Mouse (Mus musculus) embryonic facial prominence, embryonic 10.5 days (tissue): ENCODE results near the gene Pfas. TPM values are rescaled to one million over a fixed set of nuclear protein-coding genes. Genes with fewer than 3 reads are reported as not detected.
"Not testable (repeated sequence)": the region's sequence is repeated elsewhere in the genome, so short reads cannot be mapped to it uniquely, and the experiment has no call there.

Source experiments
- DNase-seq: peaks from one replicate; pipeline ENCODE4 v3.0.0-alpha.2; 2017; ENCODE audit warnings: low spot score
- H3K27ac ChIP-seq: fragments of 300-500 bp; sonication (generic); replicated peaks from 2 replicates; pipeline ENCODE4 v1.5.1; 2016; ENCODE audit warnings: mild to moderate bottlenecking
- H3K27me3 ChIP-seq: fragments of 300-500 bp; sonication (generic); replicated peaks from 2 replicates; pipeline ENCODE4 v1.6.1; 2016; ENCODE audit warnings: low read depth, mild to moderate bottlenecking; ENCODE audit not compliant: poor library complexity, severe bottlenecking
- H3K36me3 ChIP-seq: fragments of 300-500 bp; sonication (generic); replicated peaks from 2 replicates; pipeline ENCODE4 v1.6.1; 2016; ENCODE audit warnings: mild to moderate bottlenecking, moderate library complexity
- H3K4me1 ChIP-seq: fragments of 300-500 bp; sonication (generic); 2 replicates; pipeline ENCODE4 v1.6.1; 2016
- H3K4me3 ChIP-seq: fragments of 300-500 bp; sonication (generic); 2 replicates; pipeline ENCODE4 v1.5.1; 2016; ENCODE audit warnings: mild to moderate bottlenecking, moderate library complexity
- H3K9me3 ChIP-seq: fragments of 300-500 bp; sonication (generic); 2 replicates; pipeline ENCODE4 v1.6.1; 2016; ENCODE audit warnings: mild to moderate bottlenecking
- WGBS: fragments of 180-500 bp; shearing (Covaris S2); methylation state at CpG from one replicate; pipeline ENCODE4 v1.1.7; 2016; 5-methylcytosine and 5-hydroxymethylcytosine counted together
- polyA plus RNA-seq: library from polyadenylated mRNA; unstranded; fragments of >200 nt; fragmentation: Nextera tagmentation; extraction: Ambion mirVana; gene quantifications from 2 replicates; pipeline ENCODE4 v1.2.1, GENCODE M21; 2016

Pfas gene
- polyA plus RNA-seq, 1 experiment from 2014 or later = 70.1 TPM

- Histone ChIP-seq H3K9me3 (no peaks in the 10 kb centered on the region), H3K4me1 (peaks cover under 1% of the 10 kb centered on the region), H3K4me3 (no peak overlapping the region), H3K36me3 (no peaks in the 10 kb centered on the region), H3K27ac (no peak overlapping the region), H3K27me3 (peaks cover 4% of the 10 kb centered on the region; the same call in 1 of the 2 replicates)
- 62% methylated on average over 5 of the region's 5 CpGs for WGBS
- no peak for DNase-seq
These were observed 28.9 kb downstream of the Pfas start for GRCm38 (mm10) chr11:68979320-68979733.

DNA sequence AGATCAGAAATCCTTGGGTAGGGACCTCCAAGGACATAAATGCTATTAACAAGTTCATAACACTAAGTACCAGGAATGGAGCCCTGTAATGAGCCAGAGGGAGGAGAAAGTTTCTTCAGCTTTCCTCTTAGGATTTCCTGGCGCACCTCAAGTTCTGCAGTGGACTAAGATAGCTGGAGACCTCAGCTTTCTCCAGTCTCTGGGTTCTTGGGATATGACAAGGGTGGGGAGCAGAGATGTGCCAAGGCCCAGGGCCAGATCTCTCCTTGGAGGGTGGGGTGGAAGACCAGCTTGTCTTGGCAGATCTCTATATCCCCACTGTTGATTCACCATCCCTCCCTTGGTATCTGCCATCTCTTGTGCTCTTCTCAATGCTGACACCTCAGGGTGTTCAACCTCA is 32.7 kb downstream of the Pfas start:
- Histone ChIP-seq H3K36me3 (no peaks in the 10 kb centered on the region; the same call in 1 of the 2 replicates), H3K4me1 (peaks cover 21% of the 10 kb centered on the region), H3K4me3 (no peak overlapping the region), H3K27me3 (peaks cover 4% of the 10 kb centered on the region; the same call in 1 of the 2 replicates), H3K9me3 (no peaks in the 10 kb centered on the region), H3K27ac (no peak overlapping the region)
- 91% methylated on average over 1 of the region's 1 CpGs for WGBS
- no peak for DNase-seq

DNA sequence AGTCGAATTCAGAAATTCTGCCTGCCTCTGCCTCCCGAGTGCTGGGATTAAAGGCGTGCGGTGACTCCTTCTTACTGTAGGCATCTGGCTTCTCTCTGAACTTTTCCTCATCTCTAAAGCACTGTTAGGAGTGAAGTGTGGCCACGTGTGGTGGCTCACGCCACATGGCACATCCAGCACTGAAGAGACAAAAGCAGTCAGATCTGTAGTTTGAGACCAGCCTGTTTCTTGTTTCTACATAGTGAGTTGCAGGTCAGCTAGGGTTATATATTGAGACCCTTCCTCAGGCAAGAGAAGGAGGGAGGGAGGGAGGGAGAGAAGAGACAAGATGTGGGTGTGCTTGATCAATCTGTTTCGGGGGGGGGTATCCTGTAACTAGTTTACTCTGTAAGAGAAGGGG is 33.2 kb downstream of the Pfas start, which contains the start of gene Rangrf:
TSS of gene Rangrf (minus strand) at position 101 of the 400 bp plus-strand sequence.
- Histone ChIP-seq H3K27me3 (peaks cover 4% of the 10 kb centered on the region; the same call in 1 of the 2 replicates), H3K4me1 (peaks cover 21% of the 10 kb centered on the region), H3K4me3 (peak within 1 kb of the TSS; percentile 63), H3K27ac (no peak within 1 kb of the TSS), H3K36me3 (no peaks in the 10 kb centered on the region; the same call in 1 of the 2 replicates), H3K9me3 (no peaks in the 10 kb centered on the region)
- 83% methylated on average over 7 of the region's 7 CpGs for WGBS
- DNase-seq = no peak

DNA sequence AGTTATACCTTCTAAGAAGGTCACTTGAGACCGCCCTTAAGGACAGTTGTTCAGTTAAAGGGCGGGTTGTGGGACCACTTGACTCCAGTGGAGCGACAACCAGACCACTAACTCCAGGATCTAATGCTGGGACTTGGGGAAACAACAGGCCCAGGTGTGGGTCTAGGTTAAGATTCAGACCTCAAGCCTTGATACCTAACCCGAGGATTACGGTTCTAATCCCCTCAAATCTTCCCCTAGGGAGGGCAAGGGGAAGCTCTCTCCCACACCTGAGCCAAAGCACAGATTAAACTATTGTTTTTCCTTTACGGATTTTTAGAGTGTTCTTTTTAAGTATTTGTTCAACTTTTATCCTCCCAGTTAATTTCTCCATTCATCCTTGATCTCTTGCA is 34.2 kb downstream of the Pfas start:
- peak overlapping the region; percentile 44 for H3K27ac ChIP-seq
- 27% methylated on average over 6 of the region's 6 CpGs for WGBS
- no peaks in the 10 kb centered on the region; the same call in 1 of the 2 replicates for H3K36me3 ChIP-seq
- DNase-seq = no peak
- H3K4me1 ChIP-seq = peaks cover 21% of the 10 kb centered on the region
- H3K4me3 ChIP-seq = peak overlapping the region; percentile 63
- H3K27me3 ChIP-seq = peaks cover 6% of the 10 kb centered on the region
- no peaks in the 10 kb centered on the region for H3K9me3 ChIP-seq

DNA sequence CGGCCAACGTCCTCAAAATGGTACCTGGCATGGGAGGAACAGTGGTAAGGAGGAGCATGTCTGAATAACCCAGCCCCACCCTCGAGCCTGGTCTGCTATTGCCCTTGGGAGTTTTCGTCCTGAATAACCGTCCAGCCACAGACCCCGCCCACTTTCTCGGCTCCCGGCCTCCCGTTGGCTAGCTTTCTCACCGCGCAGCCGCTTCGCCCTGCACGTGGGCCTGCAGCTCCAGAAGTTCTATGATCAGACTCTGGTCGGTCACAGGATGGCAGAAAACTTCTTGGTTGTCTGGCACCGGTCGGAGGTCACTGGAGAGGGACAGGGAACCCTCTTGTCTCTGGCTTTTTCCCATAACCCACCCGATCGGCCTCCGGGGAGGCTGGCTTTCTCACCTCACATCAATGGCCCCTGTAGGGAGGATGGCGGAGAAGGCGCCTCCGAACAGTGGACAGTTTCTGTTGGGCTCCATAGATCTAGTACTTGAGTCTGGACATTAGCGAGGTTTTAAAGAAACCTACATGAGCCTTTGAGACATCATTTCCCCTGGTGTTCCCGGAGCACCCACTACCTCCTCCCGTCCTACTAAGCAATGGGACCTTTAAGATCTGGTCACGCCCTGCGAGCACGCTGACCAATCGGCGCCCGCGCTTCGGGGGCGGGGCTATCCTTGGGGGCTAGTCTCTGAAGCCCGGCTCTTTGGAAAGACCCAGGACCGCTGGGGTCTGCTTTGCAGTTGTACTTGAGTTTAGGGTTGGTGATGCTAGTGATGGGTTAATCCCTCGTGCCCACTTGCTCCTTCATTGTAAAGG is 34.8 kb downstream of the Pfas start:
- H3K4me3 ChIP-seq = peak overlapping the region; percentile 63
- H3K27ac ChIP-seq = peak overlapping the region; percentile 80
- under 1% methylated on average over 38 of the region's 38 CpGs for WGBS
- H3K27me3 ChIP-seq = peaks cover 12% of the 10 kb centered on the region
- DNase-seq = peak; percentile 92
- H3K36me3 ChIP-seq, H3K9me3 ChIP-seq: not testable (repeated sequence)
- peaks cover 26% of the 10 kb centered on the region for H3K4me1 ChIP-seq

DNA sequence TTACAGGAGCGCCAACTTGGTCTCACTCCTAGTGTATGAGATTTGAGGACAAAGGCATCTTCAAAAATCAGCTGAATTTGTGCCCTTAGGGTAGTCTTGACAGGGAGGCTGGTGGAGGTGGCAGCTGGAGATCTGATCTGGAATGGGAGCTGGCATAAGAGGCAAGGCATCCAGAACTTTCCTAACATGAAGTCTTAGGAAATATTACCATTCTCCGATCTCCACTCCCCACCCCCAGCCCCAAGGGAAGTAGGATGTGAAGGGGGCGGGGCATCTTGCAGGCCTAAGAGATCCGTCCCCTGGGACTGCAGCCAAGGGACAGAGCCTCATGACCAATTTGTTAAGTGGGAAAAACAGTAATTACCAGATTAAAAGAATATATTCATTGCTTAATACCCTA is 38.0 kb downstream of the Pfas start:
- no peaks in the 10 kb centered on the region for H3K9me3 ChIP-seq
- no peaks in the 10 kb centered on the region; the same call in 1 of the 2 replicates for H3K36me3 ChIP-seq
- WGBS = 77% methylated on average over 4 of the region's 4 CpGs
- DNase-seq = no peak
- H3K4me1 ChIP-seq = peaks cover 38% of the 10 kb centered on the region
- H3K4me3 ChIP-seq = no peak overlapping the region
- H3K27me3 ChIP-seq = peaks cover 13% of the 10 kb centered on the region
- no peak overlapping the region for H3K27ac ChIP-seq

GRCm38 (mm10) chr11:68968752-68969151 is 39.5 kb downstream of the Pfas start:
- Histone ChIP-seq H3K4me3 (peak overlapping the region; percentile 75), H3K27ac (no peak overlapping the region), H3K36me3 (no peaks in the 10 kb centered on the region; the same call in 1 of the 2 replicates), H3K4me1 (peaks cover 32% of the 10 kb centered on the region), H3K27me3 (peaks cover 9% of the 10 kb centered on the region), H3K9me3 (no peaks in the 10 kb centered on the region)
- WGBS = 87% methylated on average over 11 of the region's 11 CpGs
- no peak for DNase-seq

DNA sequence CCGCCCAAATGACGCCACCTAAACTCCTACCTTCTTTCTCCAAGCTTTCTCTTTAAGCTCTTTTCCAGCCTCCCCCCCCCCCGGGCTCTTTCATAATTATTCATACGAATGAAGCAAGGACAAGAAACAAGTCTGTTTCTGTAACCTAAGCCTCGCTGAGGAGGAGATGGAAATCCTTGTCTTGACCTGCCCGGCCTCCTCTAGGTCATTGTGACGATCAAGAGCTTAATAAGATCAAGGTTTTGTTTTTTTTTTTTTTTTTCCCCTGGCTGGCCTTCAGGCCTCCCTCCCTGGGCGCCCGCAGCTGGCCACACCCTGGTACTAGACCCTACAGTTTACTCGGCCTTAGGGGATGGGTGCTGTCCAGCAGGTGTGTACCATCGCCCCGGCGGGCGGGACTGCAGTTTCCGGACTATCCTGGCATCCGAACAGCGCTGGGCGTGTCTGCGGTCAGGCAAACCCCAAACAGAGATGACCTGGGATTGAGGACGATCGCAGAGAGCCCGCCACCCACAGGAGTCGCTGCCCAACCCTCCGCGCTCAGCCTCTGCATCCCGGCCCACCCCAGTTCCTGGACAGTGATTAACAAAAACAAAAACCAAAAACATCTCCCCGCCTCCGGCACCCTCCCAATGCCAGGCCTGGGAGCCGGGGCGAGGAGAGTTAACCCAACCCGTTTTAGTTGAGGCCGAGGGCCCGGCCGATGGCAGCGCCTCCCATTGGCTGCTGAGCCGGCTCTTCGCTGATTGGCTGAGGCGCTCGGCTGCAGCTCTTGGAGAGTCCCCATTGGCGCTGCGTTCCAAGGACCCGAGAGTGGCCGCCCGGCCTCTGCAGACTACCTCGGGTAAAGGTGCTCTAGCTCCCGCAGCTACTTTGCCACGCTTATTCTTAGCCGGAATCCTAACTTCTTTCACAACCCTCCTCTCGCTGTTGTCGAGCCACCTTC is 40.6 kb downstream of the Pfas start, which contains the start of gene Slc25a35:
TSS of gene Slc25a35 (plus strand) at position 795 of the 946 bp plus-strand sequence.
- H3K4me3 ChIP-seq = peak within 1 kb of the TSS; percentile 75
- no peaks in the 10 kb centered on the region; the same call in 1 of the 2 replicates for H3K36me3 ChIP-seq
- no peaks in the 10 kb centered on the region for H3K9me3 ChIP-seq
- DNase-seq = peak; percentile 93
- WGBS = under 1% methylated on average over 50 of the region's 50 CpGs
- peaks cover 9% of the 10 kb centered on the region for H3K27me3 ChIP-seq
- H3K27ac ChIP-seq = peak within 1 kb of the TSS; percentile 79
- peaks cover 25% of the 10 kb centered on the region for H3K4me1 ChIP-seq

DNA sequence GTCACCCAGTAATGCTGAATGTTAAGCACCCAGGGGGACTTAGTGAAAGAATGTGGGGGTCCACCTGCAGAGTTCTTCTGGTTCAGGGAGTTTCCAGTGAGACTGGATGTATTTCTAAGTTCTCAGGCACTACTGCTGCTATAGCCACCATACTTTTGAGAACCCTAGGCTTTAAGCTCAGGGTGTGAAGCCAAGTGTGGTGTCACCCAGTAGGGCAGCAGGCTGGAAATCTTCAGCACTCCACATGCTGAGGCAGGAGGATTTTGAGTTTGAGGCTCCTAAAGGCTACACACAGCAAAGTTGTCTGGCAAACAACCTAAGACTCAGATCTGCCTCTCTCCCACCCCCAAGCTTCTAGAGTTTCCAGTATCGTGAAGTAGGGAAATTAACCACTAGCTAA is 41.7 kb downstream of the Pfas start:
- no peak overlapping the region for H3K27ac ChIP-seq
- H3K9me3 ChIP-seq = no peaks in the 10 kb centered on the region
- no peaks in the 10 kb centered on the region; the same call in 1 of the 2 replicates for H3K36me3 ChIP-seq
- peak overlapping the region; percentile 75; the same call in 1 of the 2 replicates for H3K4me3 ChIP-seq
- peaks cover 20% of the 10 kb centered on the region for H3K4me1 ChIP-seq
- peaks cover 9% of the 10 kb centered on the region for H3K27me3 ChIP-seq
- DNase-seq = no peak
- 47% methylated on average over 1 of the region's 1 CpGs for WGBS

- DNase-seq = peak; percentile 60
- peaks cover 20% of the 10 kb centered on the region for H3K4me1 ChIP-seq
- H3K36me3 ChIP-seq = no peaks in the 10 kb centered on the region; the same call in 1 of the 2 replicates
- H3K4me3 ChIP-seq = no peak overlapping the region
- H3K9me3 ChIP-seq = no peaks in the 10 kb centered on the region
- H3K27me3 ChIP-seq = peaks cover 9% of the 10 kb centered on the region
- WGBS = 33% methylated on average over 3 of the region's 3 CpGs
- no peak overlapping the region for H3K27ac ChIP-seq
These were observed 42.4 kb downstream of the Pfas start for GRCm38 (mm10) chr11:68965845-68966244.

DNA sequence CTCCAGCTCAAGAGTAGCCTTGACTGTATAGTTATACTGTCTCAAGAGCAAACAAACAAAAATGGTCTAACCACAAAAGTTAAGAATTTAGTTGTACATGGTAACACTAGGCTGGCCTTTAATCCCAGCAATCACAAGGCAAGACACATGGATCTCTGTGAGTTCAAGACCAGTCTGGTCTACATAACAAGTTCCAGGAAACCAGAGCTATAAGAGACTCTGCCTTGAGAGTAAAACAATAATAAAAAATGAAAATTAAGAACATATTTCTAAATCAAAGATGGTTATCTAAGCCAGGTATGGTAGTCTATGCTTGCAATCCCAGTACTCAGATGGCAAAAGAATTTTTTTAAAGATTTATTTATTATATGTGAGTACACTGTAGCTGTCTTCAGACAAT is 43.2 kb downstream of the Pfas start:
- H3K4me1 ChIP-seq = peaks cover 20% of the 10 kb centered on the region
- DNase-seq = no peak
- H3K9me3 ChIP-seq = no peaks in the 10 kb centered on the region
- H3K27me3 ChIP-seq = peaks cover 9% of the 10 kb centered on the region
- no peak overlapping the region for H3K27ac ChIP-seq
- no peaks in the 10 kb centered on the region for H3K36me3 ChIP-seq
- H3K4me3 ChIP-seq = no peak overlapping the region

GRCm38 (mm10) chr11:68963405-68963804 is 44.9 kb downstream of the Pfas start:
- Histone ChIP-seq H3K27ac (no peak overlapping the region), H3K9me3 (no peaks in the 10 kb centered on the region), H3K36me3 (no peaks in the 10 kb centered on the region), H3K4me1 (peaks cover 15% of the 10 kb centered on the region), H3K27me3 (peaks cover 1% of the 10 kb centered on the region; the same call in 1 of the 2 replicates), H3K4me3 (no peak overlapping the region)
- 81% methylated on average over 2 of the region's 2 CpGs for WGBS
- DNase-seq = no peak
